Mouse (Mus musculus): ENCODE results near the gene Lrrc52.

DNA sequence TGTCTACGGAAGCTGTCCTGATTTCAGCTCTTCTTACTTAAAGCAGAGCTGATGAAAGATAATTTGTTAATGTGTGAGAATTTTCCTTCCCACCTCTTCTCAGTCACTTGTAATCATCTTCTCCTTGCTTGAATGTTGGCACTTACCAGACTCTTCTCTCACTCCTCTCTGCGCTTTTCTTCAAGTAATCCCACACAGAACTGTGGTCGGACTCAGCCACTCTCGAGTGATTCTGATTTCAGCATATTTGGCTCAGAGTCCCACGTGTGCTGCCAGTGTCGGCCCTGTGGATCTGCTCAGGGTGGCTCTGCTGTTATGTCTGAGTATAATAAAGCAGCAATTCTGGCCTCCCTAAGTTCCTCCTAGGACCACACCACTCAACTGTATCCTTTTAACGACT, 29.5 kb downstream of the Lrrc52 start:
- TF ChIP-seq CTCF (IDR thresholded peaks at IDR 0.05; ENCODE audit: low read depth) = no peak
- TF ChIP-seq EP300 (IDR thresholded peaks at IDR 0.05; ENCODE audit: low read depth) = no peak
